Mouse (Mus musculus) testis, adult 2 months (tissue): ENCODE results near the gene Tmem54.

Experiments
- CTCF ChIP-seq: fragments of 200-500 bp; IDR thresholded peaks from 2 replicates; pipeline ENCODE4 v1.5.1; 2012; ENCODE audit warnings: low read depth, mild to moderate bottlenecking, inconsistent platforms, low read length, moderate library complexity; ENCODE audit not compliant: control insufficient read depth, insufficient read depth, insufficient replicate concordance
- POLR2A ChIP-seq: fragments of 200-500 bp; IDR thresholded peaks from 2 replicates; pipeline ENCODE4 v1.6.1; 2012; ENCODE audit warnings: low read depth, mild to moderate bottlenecking, inconsistent platforms, low read length, moderate library complexity; ENCODE audit not compliant: control insufficient read depth

DNA sequence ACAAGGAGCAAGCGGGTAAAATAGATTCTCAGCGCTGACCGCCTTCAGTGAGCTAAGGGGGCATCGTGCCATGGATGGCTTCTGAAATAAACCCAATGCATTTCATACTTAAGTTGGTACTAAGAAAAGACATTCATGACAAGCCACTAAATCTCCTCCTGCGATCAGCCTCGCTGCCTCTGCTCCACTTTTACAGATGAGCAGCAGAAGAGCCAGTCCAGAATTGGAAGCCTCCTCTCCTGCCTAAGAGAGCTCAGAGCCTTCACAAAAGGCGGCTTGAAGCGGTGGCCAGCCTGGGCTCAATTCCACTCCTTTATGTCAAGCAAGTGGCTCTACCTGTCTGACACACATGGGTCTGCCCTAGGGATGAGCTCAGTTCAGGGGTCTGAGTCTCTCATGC, 11.4 kb downstream of the Tmem54 start:
- no peak for TF ChIP-seq CTCF
- TF ChIP-seq POLR2A = no peak
